Mouse (Mus musculus): ENCODE measurements around the gene Ilvbl. TPM values are rescaled to one million over a fixed set of nuclear protein-coding genes. Genes with fewer than 3 reads are reported as not detected.
"Not testable (repeated sequence)": the region's sequence is repeated elsewhere in the genome, so short reads cannot be mapped to it uniquely, and the experiment has no call there.

Ilvbl gene
- 49.0 and 49.2 TPM in 2 replicates for polyA plus RNA-seq (2016; fragmentation: Nextera tagmentation; extraction: Ambion mirVana)

GRCm38 (mm10) chr10:78574250-78575104 is at the start of gene Ilvbl:
Gene Ilvbl (plus strand): TSS chr10:78574346.
- Histone ChIP-seq H3K4me3 (replicated peaks) (peak within 1 kb of the TSS; percentile 57), H3K27ac (peak within 1 kb of the TSS; percentile 91), H3K9me3 (no peaks in the 10 kb centered on the region), H3K9ac (replicated peaks) (peak within 1 kb of the TSS; percentile 58), H3K4me2 (peak within 1 kb of the TSS; percentile 68), H3K4me1 (replicated peaks) (peaks cover 19% of the 10 kb centered on the region), H3K36me3 (peaks cover 26% of the 10 kb centered on the region), H3K27me3 (no peaks in the 10 kb centered on the region)
- peak; percentile 92 for ATAC-seq (ENCODE audit: insufficient number of reproducible peaks, insufficient read depth, low FRiP score, low TSS enrichment, low read depth)
- WGBS, result under 1% methylated on average over 51 of the region's 51 CpGs

GRCm38 (mm10) chr10:78525071-78525470 is 49.1 kb upstream of the Ilvbl start:
- not testable (repeated sequence) for H3K9ac ChIP-seq (replicated peaks); H3K4me1 ChIP-seq (replicated peaks); H3K27ac ChIP-seq; H3K36me3 ChIP-seq; H3K9me3 ChIP-seq; ATAC-seq (ENCODE audit: insufficient number of reproducible peaks, insufficient read depth, low FRiP score, low TSS enrichment, low read depth); H3K4me2 ChIP-seq; H3K27me3 ChIP-seq; H3K4me3 ChIP-seq (replicated peaks)
- 61% methylated on average over 3 of the region's 3 CpGs for WGBS

GRCm38 (mm10) chr10:78525511-78525910 is 48.6 kb upstream of the Ilvbl start:
- ATAC-seq (ENCODE audit: insufficient number of reproducible peaks, insufficient read depth, low FRiP score, low TSS enrichment, low read depth), result no peak

GRCm38 (mm10) chr10:78540943-78541342 is 33.2 kb upstream of the Ilvbl start:
- Histone ChIP-seq H3K27ac (no peak overlapping the region), H3K4me2 (no peak overlapping the region), H3K4me3 (replicated peaks) (no peak overlapping the region), H3K9ac (replicated peaks) (no peak overlapping the region), H3K36me3 (no peaks in the 10 kb centered on the region), H3K4me1 (replicated peaks) (no peaks in the 10 kb centered on the region), H3K27me3 (no peaks in the 10 kb centered on the region), H3K9me3 (no peaks in the 10 kb centered on the region)
- 49% methylated on average over 2 of the region's 2 CpGs for WGBS
- ATAC-seq (ENCODE audit: insufficient number of reproducible peaks, insufficient read depth, low FRiP score, low TSS enrichment, low read depth), result no peak

More at GRCm38 (mm10) chr10:78525511-78525910, 48.6 kb upstream of the Ilvbl start:
- WGBS, result 58% methylated on average over 4 of the region's 4 CpGs
- Histone ChIP-seq H3K4me3 (replicated peaks) (no peak overlapping the region), H3K27me3 (no peaks in the 10 kb centered on the region), H3K36me3 (no peaks in the 10 kb centered on the region), H3K27ac (no peak overlapping the region), H3K9me3 (no peaks in the 10 kb centered on the region), H3K4me1 (replicated peaks) (no peaks in the 10 kb centered on the region), H3K9ac (replicated peaks) (no peak overlapping the region), H3K4me2 (no peak overlapping the region)

- Histone ChIP-seq H3K27me3 (no peaks in the 10 kb centered on the region), H3K36me3 (no peaks in the 10 kb centered on the region), H3K9me3 (no peaks in the 10 kb centered on the region), H3K9ac (replicated peaks) (no peak overlapping the region), H3K27ac (no peak overlapping the region), H3K4me1 (replicated peaks) (peaks cover 2% of the 10 kb centered on the region), H3K4me2 (no peak overlapping the region), H3K4me3 (replicated peaks) (no peak overlapping the region)
- no peak for ATAC-seq (ENCODE audit: insufficient number of reproducible peaks, insufficient read depth, low FRiP score, low TSS enrichment, low read depth)
- 89% methylated on average over 1 of the region's 1 CpGs for WGBS
These were observed 9.1 kb upstream of the Ilvbl start for GRCm38 (mm10) chr10:78565070-78565469.

GRCm38 (mm10) chr10:78569191-78569590 is 5.0 kb upstream of the Ilvbl start:
- Histone ChIP-seq H3K4me3 (replicated peaks) (no peak overlapping the region), H3K9me3 (no peaks in the 10 kb centered on the region), H3K27ac (no peak overlapping the region), H3K4me1 (replicated peaks) (peaks cover 19% of the 10 kb centered on the region), H3K36me3 (no peaks in the 10 kb centered on the region), H3K4me2 (no peak overlapping the region), H3K27me3 (no peaks in the 10 kb centered on the region), H3K9ac (replicated peaks) (no peak overlapping the region)
- ATAC-seq (ENCODE audit: insufficient number of reproducible peaks, insufficient read depth, low FRiP score, low TSS enrichment, low read depth), result no peak
- whole genome bisulfite sequencing, result 85% methylated on average over 3 of the region's 3 CpGs

DNA sequence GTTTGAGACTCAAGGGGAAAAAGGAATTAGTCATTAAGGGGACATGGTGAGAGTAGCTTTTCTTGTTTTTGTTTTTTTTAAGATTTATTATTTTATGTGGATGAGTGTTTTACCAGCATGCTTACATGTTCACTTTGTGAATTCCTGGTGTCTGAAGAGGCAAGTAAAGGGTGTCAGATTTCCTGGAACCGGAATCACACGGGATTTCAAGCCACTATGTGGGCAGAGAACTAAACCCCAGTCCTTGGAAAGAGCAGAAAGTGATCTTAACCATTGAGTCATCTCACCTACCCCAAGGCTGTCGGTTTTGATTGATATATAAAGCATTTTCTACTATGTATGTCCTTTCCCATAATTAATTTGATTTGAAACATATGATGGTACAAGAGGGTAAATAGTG is 4.5 kb upstream of the Ilvbl start:
- no peak overlapping the region for H3K27ac ChIP-seq
- no peaks in the 10 kb centered on the region for H3K27me3 ChIP-seq
- peaks cover 19% of the 10 kb centered on the region for H3K4me1 ChIP-seq (replicated peaks)
- H3K9me3 ChIP-seq, result no peaks in the 10 kb centered on the region
- H3K4me2 ChIP-seq, result no peak overlapping the region
- no peak for ATAC-seq (ENCODE audit: insufficient number of reproducible peaks, insufficient read depth, low FRiP score, low TSS enrichment, low read depth)
- H3K36me3 ChIP-seq, result no peaks in the 10 kb centered on the region
- 56% methylated on average over 3 of the region's 3 CpGs for WGBS
- no peak overlapping the region for H3K4me3 ChIP-seq (replicated peaks)
- H3K9ac ChIP-seq (replicated peaks), result no peak overlapping the region

GRCm38 (mm10) chr10:78570416-78570815 is 3.7 kb upstream of the Ilvbl start:
- Histone ChIP-seq H3K4me2 (no peak overlapping the region), H3K4me1 (replicated peaks) (peaks cover 19% of the 10 kb centered on the region), H3K9ac (replicated peaks) (no peak overlapping the region), H3K9me3 (no peaks in the 10 kb centered on the region), H3K36me3 (no peaks in the 10 kb centered on the region), H3K27me3 (no peaks in the 10 kb centered on the region), H3K4me3 (replicated peaks) (no peak overlapping the region), H3K27ac (peak overlapping the region; percentile 75; the same call in 1 of the 2 replicates)
- 59% methylated on average over 6 of the region's 6 CpGs for WGBS
- ATAC-seq (ENCODE audit: insufficient number of reproducible peaks, insufficient read depth, low FRiP score, low TSS enrichment, low read depth), result no peak

- 43% methylated on average over 2 of the region's 2 CpGs for WGBS
- no peak for ATAC-seq (ENCODE audit: insufficient number of reproducible peaks, insufficient read depth, low FRiP score, low TSS enrichment, low read depth)
- H3K9ac ChIP-seq (replicated peaks), result no peak overlapping the region
- no peak overlapping the region for H3K4me3 ChIP-seq (replicated peaks)
- no peaks in the 10 kb centered on the region for H3K27me3 ChIP-seq
- H3K27ac ChIP-seq, result peak overlapping the region; percentile 75
- no peaks in the 10 kb centered on the region for H3K36me3 ChIP-seq
- H3K4me2 ChIP-seq, result no peak overlapping the region
- H3K9me3 ChIP-seq, result no peaks in the 10 kb centered on the region
- H3K4me1 ChIP-seq (replicated peaks), result peaks cover 19% of the 10 kb centered on the region
These were observed 3.2 kb upstream of the Ilvbl start for GRCm38 (mm10) chr10:78570897-78571296.

DNA sequence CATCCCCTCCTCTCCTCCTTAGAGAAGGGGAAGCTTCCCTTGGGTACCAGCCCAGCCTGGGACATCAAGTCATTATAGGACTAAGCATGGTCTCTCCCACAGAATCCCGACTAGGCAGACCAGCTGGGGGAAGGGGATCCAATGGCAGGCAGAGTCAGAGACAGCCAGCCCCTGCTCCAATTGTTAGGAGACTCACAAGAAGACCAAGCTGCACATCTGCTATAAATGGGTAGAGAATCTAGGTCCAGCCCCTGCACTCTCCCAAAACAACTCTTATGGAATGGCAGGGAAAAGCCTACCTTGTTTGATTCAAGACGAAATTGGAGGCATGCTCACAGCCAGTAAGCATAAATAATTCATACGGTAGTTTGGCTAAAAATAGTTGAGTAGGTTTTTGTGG is 920 bp upstream of the Ilvbl start:
- ATAC-seq (ENCODE audit: insufficient number of reproducible peaks, insufficient read depth, low FRiP score, low TSS enrichment, low read depth), result no peak
- H3K4me3 ChIP-seq (replicated peaks), result no peak overlapping the region
- H3K9ac ChIP-seq (replicated peaks), result no peak overlapping the region
- H3K36me3 ChIP-seq, result peaks cover 13% of the 10 kb centered on the region; the same call in 1 of the 2 replicates
- H3K4me2 ChIP-seq, result peak overlapping the region; percentile 68; the same call in 1 of the 2 replicates
- H3K27me3 ChIP-seq, result no peaks in the 10 kb centered on the region
- H3K9me3 ChIP-seq, result no peaks in the 10 kb centered on the region
- peak overlapping the region; percentile 91; the same call in 1 of the 2 replicates for H3K27ac ChIP-seq
- 70% methylated on average over 3 of the region's 3 CpGs for WGBS
- H3K4me1 ChIP-seq (replicated peaks), result peaks cover 19% of the 10 kb centered on the region

DNA sequence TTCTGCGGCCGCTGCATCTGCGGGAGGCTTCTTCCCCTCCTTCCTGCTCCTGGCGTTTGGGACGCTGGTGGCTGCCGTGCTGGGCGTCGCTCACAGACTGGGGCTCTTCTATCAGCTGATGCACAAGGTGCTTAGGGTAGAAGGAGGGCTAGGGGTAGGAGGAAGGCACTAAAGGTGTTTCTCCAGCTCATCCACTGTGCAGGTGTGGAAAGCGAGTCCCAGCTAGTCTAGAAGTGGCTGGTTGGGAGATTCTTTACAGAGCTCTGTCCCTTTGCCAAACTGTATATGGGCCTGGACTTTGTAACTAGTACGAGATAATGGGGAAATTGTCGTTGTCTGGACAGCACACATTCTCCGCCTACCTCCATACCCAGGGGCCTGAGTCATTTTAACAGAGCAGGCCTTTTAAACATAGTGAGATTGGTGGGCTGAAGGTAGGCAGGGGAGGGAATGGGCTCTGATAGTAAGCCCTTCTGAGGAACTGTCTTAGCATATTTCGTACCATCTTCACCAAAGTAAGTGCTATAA is 1.0 kb downstream of the Ilvbl start:
- 16% methylated on average over 13 of the region's 13 CpGs for WGBS
- Histone ChIP-seq H3K4me3 (replicated peaks) (peak overlapping the region; percentile 57), H3K36me3 (peaks cover 33% of the 10 kb centered on the region), H3K4me2 (peak overlapping the region; percentile 68), H3K27ac (peak overlapping the region; percentile 91), H3K9ac (replicated peaks) (peak overlapping the region; percentile 58), H3K4me1 (replicated peaks) (peaks cover 16% of the 10 kb centered on the region), H3K27me3 (no peaks in the 10 kb centered on the region), H3K9me3 (no peaks in the 10 kb centered on the region)
- peak; percentile 52 for ATAC-seq (ENCODE audit: insufficient number of reproducible peaks, insufficient read depth, low FRiP score, low TSS enrichment, low read depth)

Measured in limb, embryonic 12.5 days (tissue).